Mouse (Mus musculus): Measurements from ENCODE around the gene Polr3a.

Gene Polr3a

GRCm38 (mm10) chr14:24486773-24487227 is at the start of gene Polr3a, which contains the start of gene Rps24:
TSS of gene Polr3a (minus strand) at chr14:24487058.
TSS of gene Rps24 (plus strand) at chr14:24487125.
- DNase-seq (ENCODE audit: low spot score in 2 of 2), result peak; percentile 72 to 79

DNA sequence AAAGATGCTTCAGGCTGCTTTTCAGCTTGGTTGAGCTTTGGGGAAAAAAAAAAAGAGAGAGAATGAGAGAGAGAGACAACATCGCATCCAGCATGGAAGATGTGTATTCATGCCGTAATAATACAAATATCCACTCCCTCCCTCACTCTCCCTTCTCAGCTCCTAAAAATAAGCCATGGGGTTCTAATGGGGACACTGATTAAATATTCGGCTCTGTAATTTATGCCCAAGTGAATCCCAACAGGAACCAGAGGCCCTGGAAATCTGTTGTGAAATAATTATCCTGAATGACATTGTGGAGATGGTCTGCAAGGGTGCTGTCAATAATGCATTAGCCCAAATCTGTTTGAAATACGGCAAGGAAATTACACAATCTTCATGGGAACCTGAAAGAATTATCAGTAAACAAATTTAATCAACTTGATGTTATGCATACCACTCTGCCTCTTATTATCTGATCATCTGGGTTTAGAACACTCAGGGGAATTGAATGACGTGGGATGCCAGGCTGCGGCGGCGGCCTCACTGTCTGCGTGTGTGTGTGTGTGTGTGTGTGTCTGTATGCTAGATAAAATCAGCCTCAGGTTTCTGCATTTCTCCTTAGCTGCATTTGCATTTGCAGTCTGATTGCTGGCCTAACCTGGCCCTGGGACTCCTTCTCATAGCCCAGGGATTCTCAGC is 48.1 kb upstream of the Polr3a start:
- DNase-seq (ENCODE audit: low spot score in 2 of 2), result no peak

DNA sequence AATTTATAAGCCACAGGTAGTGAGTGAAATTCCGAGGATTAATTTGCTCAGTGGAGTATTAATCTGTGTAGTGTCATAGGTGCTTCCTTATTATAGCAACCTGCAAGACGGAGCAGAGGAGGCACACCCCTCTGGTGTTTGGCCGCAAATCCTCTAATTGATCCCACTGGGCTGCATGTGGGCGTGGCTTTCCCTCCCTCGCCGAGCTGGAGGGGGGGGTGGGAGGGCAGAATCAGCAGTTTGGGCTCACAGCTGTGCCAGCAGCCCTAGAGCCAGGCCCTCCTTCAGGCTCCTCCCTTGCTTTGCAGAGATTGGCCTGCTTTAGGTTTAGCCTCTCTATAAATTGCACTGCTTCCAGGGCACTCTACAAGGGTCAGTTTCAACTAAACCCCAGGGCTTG is 43.4 kb upstream of the Polr3a start:
- no peak for DNase-seq (ENCODE audit: low spot score in 2 of 2)

GRCm38 (mm10) chr14:24526440-24526839 is 39.6 kb upstream of the Polr3a start:
- no peak for DNase-seq (ENCODE audit: low spot score in 2 of 2)

GRCm38 (mm10) chr14:24525677-24526415 is 39.0 kb upstream of the Polr3a start:
- no peak for DNase-seq (ENCODE audit: low spot score in 2 of 2)

GRCm38 (mm10) chr14:24525137-24525536 is 38.3 kb upstream of the Polr3a start:
- DNase-seq (ENCODE audit: low spot score in 2 of 2), result no peak

GRCm38 (mm10) chr14:24521597-24521996 is 34.7 kb upstream of the Polr3a start:
- DNase-seq (ENCODE audit: low spot score in 2 of 2), result no peak

GRCm38 (mm10) chr14:24512527-24513161 is 25.8 kb upstream of the Polr3a start:
- no peak for DNase-seq (ENCODE audit: low spot score in 2 of 2)

DNA sequence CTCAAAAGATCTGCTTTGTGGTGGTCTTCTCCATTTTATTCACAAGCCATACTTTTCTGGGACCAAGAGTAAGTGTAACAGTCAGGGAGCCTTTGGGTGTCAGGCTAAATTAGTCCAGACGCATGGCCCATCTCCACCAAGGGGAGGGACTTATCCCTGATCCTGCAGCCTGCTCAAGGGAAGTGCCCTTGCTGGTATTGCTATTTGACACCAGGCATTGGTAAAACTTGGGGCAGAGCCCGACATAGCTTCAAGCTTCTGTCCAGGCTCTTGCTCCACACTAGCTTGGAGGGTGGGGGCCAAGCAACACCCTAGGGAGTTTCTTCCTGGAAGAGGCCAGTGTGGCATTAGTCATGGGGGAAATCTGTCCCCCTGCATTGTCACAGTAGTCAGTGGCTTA is 23.8 kb upstream of the Polr3a start:
- DNase-seq (ENCODE audit: low spot score in 2 of 2), result no peak

GRCm38 (mm10) chr14:24510218-24510617 is 23.4 kb upstream of the Polr3a start:
- DNase-seq (ENCODE audit: low spot score in 2 of 2), result no peak

DNA sequence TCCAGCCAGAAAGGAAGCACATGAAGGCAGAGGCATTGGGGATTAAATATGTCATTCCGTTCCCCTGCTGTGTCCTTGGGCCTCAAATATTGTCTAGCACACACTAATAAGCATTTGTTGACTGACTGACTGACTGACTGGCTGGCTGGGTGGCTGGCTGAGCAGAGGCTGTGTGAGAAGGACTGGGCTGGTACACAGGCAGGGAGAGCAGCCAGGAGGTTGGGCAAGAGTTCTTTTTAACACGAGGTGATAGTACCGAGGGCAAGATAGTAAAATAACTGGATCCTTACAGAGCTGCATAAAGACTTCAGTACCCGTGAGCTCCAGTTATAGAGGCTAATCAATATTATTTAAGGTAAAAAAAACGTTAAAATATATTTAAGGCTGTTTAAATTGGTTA is 22.7 kb upstream of the Polr3a start:
- no peak for DNase-seq (ENCODE audit: low spot score in 2 of 2)

DNA sequence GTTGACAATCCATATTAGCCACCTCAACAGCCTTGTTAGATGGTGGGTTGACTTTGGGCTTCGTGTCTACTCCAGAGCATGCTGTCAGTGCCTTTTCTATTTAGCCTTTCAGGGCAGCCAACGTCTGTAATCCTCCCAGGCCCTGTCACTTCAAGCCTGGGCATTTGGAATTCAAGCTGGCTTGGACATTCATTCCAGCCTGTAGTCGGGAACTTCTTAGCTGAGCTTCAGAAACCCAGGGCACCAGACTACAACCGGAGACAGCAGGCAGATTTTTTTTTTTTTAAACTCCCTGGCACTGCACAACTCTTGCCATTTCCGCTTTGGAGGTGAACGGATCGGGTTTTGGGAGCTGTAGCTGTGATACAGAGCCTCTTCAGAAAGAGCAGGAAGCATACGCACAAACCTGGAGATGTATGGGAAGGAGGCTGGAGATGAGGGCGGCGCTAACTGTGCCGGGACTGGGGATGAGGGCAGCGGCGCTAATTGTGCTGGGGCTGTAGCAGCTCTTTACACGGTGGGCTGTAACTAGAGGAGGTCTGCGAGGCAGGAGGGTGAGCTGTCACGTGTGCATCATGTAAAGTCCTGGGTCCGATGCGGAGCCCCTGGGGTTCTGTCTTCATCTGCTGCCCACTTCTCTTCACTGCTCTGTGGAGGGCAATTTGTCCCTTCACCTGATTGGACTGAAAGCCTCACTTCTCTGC is 21.4 kb upstream of the Polr3a start:
- no peak for DNase-seq (ENCODE audit: low spot score in 2 of 2)

DNA sequence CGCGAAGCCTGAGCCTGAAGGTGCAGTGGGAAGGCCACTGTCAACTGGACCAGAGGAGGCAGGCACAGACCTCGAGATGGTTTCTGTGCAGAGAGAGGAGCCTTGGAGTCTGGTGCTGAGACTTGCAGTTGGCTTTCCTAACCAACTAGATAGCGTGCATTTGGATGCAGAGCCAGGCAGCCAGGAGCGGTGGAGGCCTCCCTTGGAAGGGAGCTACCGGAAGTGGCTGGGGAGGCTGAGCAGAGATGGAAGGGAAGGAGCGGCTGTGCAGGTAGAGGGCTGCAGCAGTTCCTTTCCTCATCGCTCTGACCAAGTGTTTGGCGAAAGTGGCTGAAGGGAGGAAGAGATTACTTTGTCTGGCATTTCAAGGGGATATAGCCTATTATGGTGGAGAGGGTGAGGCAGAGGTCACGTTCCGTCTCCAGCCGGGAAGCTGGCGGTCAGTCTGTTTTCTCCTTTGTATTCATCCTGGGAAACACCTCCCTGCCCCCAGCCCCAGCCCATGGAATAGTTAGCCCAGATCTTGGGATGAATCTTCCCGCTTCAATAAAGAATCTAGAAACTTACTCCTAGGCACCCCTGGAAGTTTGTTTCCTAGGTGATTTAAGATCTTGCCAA is 20.7 kb upstream of the Polr3a start:
- no peak for DNase-seq (ENCODE audit: low spot score in 2 of 2)

- DNase-seq (ENCODE audit: low spot score in 2 of 2), result no peak
These were observed 14.4 kb upstream of the Polr3a start for GRCm38 (mm10) chr14:24501256-24501655.

DNA sequence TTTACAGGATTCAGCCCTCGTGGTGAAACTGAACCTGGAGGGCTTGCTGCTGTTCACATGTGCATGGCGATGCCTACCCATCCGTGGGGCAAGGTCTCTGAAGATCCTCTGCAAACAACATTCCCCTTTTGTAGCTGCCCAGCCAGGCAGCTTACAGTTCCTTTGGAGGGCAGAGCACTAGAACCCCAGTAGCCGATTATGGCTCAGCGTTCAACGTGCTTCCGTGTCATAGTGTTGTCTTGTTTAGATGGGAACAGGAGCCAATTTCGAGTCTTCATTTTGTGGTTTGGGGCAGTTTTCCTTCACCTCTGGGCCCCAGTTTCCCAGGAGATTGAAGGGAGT is 14.0 kb upstream of the Polr3a start:
- no peak for DNase-seq (ENCODE audit: low spot score in 2 of 2)

DNA sequence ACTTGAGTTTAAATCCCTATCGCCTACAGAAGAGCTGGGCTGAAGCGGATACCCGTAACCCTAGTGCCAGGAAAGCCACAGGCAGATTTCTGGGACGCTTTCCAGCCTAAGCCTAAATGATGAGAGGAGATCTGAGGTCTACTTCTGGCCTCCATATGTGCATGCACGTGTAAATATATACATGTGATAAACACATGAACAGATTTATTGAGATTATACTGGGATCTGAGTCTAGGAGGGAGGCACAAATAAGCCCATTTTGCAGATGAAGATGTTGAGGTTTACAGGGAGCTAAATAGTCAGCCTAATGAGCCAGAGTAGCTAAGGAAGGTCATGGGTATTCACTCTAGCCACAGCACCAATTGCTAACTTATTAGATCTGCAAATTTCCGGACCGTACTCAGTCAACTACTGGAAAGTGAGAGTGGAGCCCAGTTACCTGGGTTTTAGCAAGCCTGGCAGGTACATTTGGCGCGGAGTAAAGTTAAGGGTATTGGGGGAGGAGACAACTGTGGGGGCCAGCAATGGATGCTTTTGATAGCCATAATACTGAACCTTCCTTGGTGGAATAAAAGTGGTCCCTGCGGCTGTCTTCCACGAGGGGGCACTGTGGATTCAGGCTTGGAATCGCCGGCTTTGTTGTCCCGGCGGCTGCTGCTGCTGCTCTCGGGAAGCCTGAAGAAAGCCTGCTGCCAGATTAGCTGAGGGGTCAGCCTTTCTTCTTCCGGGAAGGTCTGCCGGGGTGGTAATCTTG is 13.4 kb upstream of the Polr3a start:
- peak in 1 of 2 experiments; percentile 44 for DNase-seq (ENCODE audit: low spot score in 2 of 2)

DNA sequence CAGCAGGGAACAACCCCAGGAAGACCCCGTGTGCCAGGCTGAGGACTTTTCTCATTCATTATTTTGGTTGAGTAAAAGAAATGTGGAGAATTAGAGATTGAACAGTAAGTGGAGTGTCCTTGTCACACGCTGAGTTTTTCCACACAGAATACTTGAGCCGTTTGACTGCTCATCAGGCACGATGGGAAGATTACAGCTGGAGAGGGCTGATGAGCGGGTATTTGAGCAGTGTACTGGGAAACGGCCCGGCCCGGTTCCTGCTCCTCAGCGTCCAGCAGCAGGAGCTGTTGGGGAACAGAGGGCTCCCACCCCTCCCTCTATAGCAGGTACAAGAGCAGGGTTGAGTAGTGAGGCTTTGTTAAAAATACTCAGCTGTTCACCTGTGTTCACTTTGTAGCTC is 12.6 kb upstream of the Polr3a start:
- DNase-seq (ENCODE audit: low spot score in 2 of 2), result no peak

DNA sequence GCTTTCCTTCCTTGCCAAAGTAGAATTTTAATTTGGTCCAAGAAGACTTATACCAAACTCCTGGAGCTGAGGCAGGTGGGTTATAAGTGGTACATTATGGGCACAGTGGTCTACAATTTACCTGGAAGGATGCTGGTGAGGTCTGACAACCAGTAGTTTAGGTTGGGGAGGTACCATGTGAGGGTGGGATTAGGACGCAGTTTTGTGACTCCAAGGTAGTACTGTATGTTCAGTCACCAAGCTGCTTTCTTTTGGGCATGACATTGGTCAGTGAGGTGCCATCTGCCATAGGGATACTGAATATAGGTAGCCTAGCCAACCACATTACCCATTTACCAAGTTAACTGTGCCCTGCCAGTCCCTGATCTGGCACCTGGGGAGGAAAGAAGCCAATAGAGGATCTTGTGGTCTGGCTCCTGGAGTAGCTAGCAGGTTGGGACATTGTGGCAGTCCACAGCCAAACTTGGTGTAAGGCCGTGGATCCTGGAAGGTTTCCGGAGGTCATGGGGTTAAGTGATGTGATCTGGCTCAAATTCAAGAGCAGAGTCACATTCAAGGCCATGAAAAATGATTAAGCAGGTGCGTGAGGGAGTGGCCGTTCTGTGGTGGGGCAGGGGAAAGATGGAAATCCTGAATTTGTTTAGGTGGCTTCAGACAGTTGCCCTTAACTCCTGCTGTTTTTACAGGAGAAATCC is 11.8 kb upstream of the Polr3a start:
- DNase-seq (ENCODE audit: low spot score in 2 of 2), result no peak

- no peak for DNase-seq (ENCODE audit: low spot score in 2 of 2)
These were observed 10.6 kb upstream of the Polr3a start for GRCm38 (mm10) chr14:24497443-24497842.

GRCm38 (mm10) chr14:24496507-24496906 is 9.6 kb upstream of the Polr3a start:
- no peak for DNase-seq (ENCODE audit: low spot score in 2 of 2)

All from spleen, postnatal 14 days (tissue).